Mouse (Mus musculus): Measurements from ENCODE around the gene Rpl4.
"Not testable (repeated sequence)": the region's sequence is repeated elsewhere in the genome, so short reads cannot be mapped to it uniquely, and the experiment has no call there.

The Rpl4 gene

DNA sequence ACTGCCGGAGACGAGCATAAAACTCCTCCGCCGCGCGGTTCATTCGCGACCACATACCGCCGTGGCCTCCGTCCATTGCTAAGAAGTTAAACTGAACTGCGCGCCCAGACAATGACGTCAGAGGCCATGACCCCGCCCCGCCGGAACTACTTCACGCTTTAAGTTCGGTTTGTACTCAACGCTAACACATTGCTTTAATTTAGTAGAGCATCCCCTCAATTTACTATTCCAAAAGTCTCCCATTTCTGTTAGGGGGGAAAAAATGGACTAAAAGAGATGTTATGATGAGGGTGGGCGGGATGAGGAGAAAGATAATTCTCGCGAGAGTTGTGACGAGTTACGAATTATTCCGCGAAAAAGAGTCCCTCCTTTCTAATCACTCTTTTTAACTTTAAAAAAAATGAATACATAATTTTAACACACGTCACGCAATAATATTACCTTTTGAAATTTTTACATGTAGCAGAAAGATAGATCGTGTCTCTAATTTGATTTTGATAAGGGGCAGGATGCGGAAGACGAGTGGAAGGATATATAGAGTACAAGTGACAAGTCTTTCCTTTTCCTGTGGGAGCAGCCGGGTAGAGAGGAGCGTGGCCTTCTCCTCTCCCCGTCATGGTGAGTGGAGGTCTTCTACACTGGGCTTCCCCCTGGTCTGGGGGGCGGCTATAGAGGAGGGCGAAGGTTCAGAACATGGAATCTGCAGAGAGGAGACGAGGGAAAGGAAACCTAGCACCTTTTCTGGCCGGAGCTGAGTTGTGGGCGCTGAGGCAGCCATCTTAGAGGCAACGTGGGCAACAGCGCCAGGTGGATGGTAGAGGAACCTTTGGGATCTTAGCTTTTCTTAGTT lies at the start of gene Rpl4, which contains the start of gene Zwilch:
Gene Rpl4, plus strand, starts transcription at position 560 of the 850 bp plus-strand sequence.
Gene Zwilch, minus strand, starts transcription at position 289 of the 850 bp plus-strand sequence.
- peak; percentile 83 to 88 for DNase-seq

GRCm38 (mm10) chr9:64124846-64125245 lies 48.3 kb upstream of the Rpl4 start:
- not testable (repeated sequence) for DNase-seq

DNA sequence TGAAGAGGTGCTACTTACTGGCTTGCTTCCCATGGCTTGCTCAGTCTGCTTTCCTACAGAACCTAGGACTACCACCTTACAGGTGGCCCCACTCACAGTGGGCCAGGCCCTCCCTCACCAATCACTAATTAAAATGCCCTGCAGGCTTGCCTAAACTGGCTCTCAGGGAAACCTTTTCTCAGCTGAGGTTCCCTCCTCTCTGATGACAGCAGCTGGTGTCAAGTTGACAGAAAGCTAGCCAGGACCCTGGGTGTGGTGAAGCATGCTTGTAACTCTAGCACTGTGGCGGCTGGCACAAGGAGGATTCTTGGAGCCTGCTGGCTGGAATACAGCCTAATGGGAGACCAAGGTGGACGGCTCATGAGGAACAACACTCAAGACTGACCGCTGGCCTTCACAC lies 47.9 kb upstream of the Rpl4 start:
- no peak for DNase-seq

DNA sequence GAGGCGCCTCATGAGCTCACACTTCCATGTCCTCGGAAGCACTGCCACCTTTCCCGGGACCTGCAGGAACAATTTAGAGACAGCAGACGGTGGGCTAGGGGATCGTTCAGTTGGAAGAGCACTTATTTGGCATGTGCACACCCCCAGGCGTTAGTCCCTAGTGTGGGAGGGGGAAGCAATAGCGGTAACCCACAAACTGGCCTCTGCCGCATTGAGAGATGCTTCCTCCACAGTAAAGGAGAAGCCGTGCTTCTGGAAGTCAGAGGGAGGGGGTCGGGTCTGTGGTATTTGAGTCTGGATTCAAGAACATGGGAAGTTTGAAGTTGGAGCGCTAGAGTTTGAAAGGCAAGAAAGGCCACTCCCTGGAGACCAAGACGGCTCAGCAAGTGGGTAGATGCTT lies 47.1 kb upstream of the Rpl4 start:
- no peak for DNase-seq

- DNase-seq, result no peak
Measured at GRCm38 (mm10) chr9:64131623-64132022, 41.6 kb upstream of the Rpl4 start.

- peak; percentile 40 to 66 for DNase-seq
Measured at GRCm38 (mm10) chr9:64138896-64139295, 34.3 kb upstream of the Rpl4 start.

GRCm38 (mm10) chr9:64139879-64140278 lies 33.3 kb upstream of the Rpl4 start:
- DNase-seq, result no peak

- no peak for DNase-seq
Measured at GRCm38 (mm10) chr9:64156641-64157040, 16.5 kb upstream of the Rpl4 start.

DNA sequence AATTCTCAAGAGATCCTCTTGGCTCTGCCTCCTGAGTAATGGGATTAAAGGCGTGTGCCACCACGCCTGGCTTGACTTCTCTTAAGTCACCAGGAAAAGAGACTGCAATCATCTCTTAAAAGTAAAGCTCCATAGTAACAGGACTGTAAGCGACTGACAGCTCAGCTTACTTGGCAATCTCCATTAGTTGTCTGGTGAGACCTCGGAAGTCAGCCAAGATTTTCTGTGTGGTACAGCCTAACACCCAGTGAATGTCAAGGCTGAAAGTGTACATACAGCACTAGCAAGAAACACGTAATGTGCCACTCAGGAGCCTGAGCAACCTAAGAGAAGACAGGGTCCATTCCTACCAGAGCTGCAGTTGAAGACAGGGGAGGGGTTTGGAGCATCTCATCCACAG lies 12.7 kb upstream of the Rpl4 start:
- no peak for DNase-seq

DNA sequence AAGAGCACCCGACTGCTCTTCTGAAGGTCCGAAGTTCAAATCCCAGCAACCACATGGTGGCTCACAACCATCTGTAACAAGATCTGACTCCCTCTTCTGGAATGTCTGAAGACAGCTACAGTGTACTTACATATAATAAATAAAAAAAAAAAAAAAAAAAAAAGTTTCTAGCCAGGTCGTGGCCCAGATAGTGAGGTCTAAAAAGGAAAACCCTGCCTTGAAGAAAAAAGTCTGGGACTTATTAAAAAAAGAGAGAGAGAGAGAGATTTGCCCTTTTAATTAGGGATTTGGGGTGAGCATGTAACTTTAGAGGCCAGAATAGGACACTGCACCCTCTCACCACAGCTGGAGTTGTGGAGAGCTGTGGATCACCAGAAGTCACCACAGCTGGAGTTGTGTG lies 3.2 kb upstream of the Rpl4 start:
- DNase-seq, result not testable (repeated sequence)

DNA sequence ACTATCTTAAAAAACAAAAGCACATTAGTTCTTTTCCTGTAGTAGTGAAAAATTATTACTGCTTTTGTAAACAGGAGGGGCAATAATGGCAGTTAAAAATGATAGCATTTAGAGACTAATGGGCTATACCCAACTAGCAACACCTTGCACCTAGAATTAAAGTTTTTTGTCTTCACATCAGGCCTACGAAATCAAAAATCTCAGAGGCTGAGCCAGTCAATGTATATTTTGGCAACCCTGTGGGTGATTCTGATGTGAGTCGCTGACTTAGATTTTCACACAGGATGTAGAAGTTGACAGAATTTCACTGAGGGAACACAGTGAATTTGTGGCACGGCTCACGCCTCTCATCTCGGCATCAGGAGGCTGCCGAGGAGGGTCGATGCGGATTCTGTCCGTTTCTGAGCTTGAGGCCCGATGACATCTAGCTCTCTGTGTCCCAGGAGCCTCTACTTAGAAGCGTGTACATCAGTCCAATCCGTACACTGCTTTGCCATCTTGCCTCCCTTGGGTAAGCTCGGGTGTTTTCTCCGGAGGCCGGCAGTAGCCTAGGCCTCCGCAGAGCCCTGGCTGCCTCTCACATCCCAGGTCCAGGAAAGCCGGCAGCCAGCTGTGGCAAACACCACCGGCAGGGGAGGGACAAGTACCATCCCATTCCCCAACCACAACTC lies 895 bp upstream of the Rpl4 start:
- no peak for DNase-seq

DNA sequence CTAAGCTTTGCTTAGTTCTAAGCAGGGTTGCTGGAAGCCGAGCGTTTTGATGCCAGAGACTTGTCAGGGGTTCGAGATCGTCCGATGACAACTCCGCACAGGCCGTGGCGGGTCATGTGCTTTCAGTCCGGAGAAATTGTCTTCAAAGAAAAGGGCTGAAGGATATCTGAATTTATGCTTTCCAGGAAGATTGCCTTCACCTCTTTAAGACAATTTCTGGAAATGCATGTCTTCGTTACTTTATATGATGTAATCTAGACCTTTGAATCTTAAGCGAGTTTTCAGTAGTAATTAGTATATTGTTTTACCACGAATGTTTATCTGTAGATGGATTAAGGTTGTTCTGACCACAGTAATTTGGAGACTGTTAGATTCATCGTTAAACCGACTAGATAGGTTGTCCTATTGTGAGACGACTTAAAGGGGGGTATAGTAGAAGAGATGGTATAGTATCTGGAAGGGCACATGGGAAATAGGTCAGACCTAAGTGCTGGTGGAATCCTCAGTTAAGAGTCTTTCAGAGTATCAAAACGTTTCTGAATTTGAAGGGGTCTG lies 568 bp downstream of the Rpl4 start:
- DNase-seq, result no peak

GRCm38 (mm10) chr9:64174341-64174740 lies 1.2 kb downstream of the Rpl4 start:
- DNase-seq, result no peak

DNA sequence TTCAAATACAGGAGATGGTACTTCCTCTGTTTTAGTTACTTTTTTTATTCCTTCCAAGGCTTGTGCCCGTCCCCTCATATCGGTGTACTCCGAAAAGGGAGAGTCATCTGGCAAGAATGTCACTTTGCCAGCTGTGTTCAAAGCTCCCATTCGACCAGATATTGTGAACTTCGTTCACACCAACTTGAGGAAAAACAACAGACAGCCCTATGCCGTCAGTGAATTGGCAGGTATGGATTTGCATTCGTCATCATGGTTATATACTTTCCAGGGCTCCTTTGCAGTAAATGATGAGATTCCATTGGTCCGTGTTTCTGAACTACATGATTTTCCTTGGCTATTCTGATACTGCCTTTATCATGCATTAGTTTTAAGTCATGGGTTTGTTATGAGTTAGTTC lies 1.6 kb downstream of the Rpl4 start:
- no peak for DNase-seq

- DNase-seq, result no peak
Measured at GRCm38 (mm10) chr9:64175378-64175777, 2.2 kb downstream of the Rpl4 start.

DNA sequence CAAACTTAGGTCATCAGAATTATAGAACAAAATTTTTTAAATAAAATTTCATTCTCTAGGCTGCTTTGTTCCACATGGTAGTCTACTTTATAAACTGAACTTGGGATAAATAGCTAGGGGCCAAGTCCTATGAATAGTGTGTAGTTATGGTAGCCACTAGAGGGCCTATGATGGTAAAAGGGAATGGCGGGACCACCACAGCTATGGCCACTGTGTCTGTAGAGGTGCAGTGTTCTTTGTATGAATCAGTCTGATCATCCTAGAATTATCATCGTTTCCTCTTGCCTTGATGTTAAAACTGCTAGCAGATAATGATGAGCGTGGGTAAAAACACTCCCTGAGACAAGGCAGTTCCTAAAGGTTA lies 5.4 kb downstream of the Rpl4 start:
- DNase-seq, result no peak

- peak; percentile 90 to 93 for DNase-seq
Measured at GRCm38 (mm10) chr9:64178974-64179646, 5.9 kb downstream of the Rpl4 start, which contains the start of gene Snapc5. TSS of gene Snapc5 (plus strand) at chr9:64179274.

DNA sequence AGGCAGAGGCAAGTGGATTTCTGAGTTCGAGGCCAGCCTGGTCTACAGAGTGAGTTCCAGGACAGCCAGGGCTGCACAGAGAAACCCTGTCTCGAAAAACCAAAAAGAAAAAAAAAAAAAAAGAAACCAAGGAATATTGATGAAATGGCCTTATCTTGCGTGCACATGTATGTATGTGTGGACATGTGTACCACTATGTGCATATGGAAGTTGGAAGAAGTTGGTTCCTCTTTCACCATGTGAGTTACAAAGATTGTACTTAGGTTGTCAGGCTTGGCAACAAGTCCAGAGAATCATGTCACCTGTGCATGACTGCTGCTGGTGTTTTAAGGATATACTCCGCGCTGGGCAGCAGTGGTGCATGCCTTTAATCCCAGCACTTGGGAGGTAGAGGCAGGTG lies 10.1 kb downstream of the Rpl4 start:
- DNase-seq, result not testable (repeated sequence)

GRCm38 (mm10) chr9:64184166-64184840 lies 11.1 kb downstream of the Rpl4 start:
- DNase-seq, result no peak

- DNase-seq, result no peak
Measured at GRCm38 (mm10) chr9:64193879-64194278, 20.7 kb downstream of the Rpl4 start.

DNA sequence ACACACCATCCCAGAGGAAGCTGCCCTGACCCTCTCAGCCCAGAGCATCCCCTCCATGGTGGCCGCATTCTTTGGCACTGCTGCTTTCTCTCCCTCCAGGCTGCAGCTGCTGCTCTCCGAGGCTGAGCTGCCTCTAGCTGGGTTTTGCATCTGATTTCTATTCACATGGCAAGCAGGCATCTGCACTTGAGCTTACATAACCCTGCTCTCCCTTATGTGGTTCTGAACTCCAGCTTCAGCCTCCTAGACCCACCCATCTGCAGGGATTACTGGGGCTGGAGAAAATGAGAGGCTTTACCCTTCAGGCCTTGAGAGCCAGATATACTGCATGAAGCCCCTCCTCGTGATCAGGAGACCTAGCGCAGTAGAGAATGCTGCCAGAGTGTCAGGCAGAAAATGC lies 22.4 kb downstream of the Rpl4 start:
- DNase-seq, result no peak

- no peak for DNase-seq
Measured at GRCm38 (mm10) chr9:64197524-64197923, 24.3 kb downstream of the Rpl4 start.

All from cerebellum, postnatal 25 days (tissue).